Mouse (Mus musculus): ENCODE measurements around the gene Selenos.

DNA sequence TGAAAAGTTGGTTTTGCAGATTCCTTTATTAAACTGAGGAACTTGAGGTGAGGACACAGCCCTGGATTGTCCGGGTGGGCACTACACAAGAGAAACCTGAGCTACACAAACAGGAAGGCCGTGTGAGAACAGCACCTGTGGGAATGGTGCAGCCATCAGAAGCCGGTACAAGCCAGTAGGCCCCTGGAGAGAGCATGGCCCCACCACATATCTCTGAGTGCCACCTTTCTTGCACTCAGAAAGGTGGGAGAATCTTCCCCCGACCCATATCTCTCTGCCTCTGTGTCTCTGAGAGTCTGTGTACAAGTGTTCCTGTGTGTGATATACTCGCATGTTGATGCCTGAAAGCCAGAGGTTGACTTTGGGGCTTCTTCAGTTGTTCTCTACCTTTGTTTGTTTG lies 59.4 kb downstream of the Selenos start:
- TF ChIP-seq CTCF (IDR thresholded peaks at IDR 0.05; ENCODE audit: control insufficient read depth, insufficient read depth, insufficient read length) (no peak), USF1 (IDR thresholded peaks at IDR 0.05; ENCODE audit: low read depth) (no peak), MAX (IDR thresholded peaks at IDR 0.05) (no peak), MYOD1 (IDR thresholded peaks at IDR 0.05; ENCODE audit: control insufficient read depth, insufficient read length, low read depth) (no peak)
